Mouse (Mus musculus) heart, postnatal 14 days (tissue): ENCODE data around the gene Gm49369. TPM values are rescaled to one million over a fixed set of nuclear protein-coding genes. Genes with fewer than 3 reads are reported as not detected.
"Not testable (repeated sequence)": the region's sequence is repeated elsewhere in the genome, so short reads cannot be mapped to it uniquely, and the experiment has no call there.

Experiments used
- DNase-seq, 2 experiments: peaks; one replicate each; pipeline ENCODE4 v3.0.0; 2021 to 2022
- intact Hi-C: fragments of 180-260 bp; cut with DNase I; formaldehyde crosslinking; loops from one replicate; pipeline ENCODE4 v1.15.1; 2025
- total RNA-seq, 2 experiments: library from RNA; stranded (reverse); gene quantifications; 2 replicates each; pipeline ENCODE4 v1.2.3; 2021

The Gm49369 gene
- total RNA-seq, 2 experiments from 2014 or later, result 2.4 to 6.7 TPM

- no peak for DNase-seq
- intact Hi-C loops, result loop anchor here (2.0 kb wide), 3 partner anchors 18 to 162 kb away; no protein-coding TSS in a partner anchor
These were observed 47.3 kb downstream of the Gm49369 start for GRCm38 (mm10) chr7:142335151-142335550.

- DNase-seq, result peak; percentile 92 to 96
- intact Hi-C loops, result loop anchor here (1.0 to 5.0 kb wide), 6 partner anchors 17 to 343 kb away; no protein-coding TSS in a partner anchor
These were observed 48.2 kb downstream of the Gm49369 start for GRCm38 (mm10) chr7:142334246-142334645.

- DNase-seq, result not testable (repeated sequence)
- intact Hi-C loops, result loop anchor here (5.0 kb wide), 2 partner anchors 250 to 345 kb away; no protein-coding TSS in a partner anchor
These were observed 49.7 kb downstream of the Gm49369 start for GRCm38 (mm10) chr7:142332741-142333140.

- DNase-seq, result no peak
- intact Hi-C loops, result loop anchor here (5.0 kb wide), 2 partner anchors 251 to 346 kb away; no protein-coding TSS in a partner anchor
These were observed 51.2 kb downstream of the Gm49369 start for GRCm38 (mm10) chr7:142331281-142331680.

GRCm38 (mm10) chr7:142330271-142330724, 52.2 kb downstream of the Gm49369 start:
- peak; percentile 78 to 80 for DNase-seq
- intact Hi-C loops, result loop anchor here (5.0 kb wide), 2 partner anchors 252 to 347 kb away; no protein-coding TSS in a partner anchor

- no peak for DNase-seq
- intact Hi-C loops, result no loop called here
These were observed 54.0 kb downstream of the Gm49369 start for GRCm38 (mm10) chr7:142328507-142328906.

- intact Hi-C loops, result no loop called here
- no peak for DNase-seq
These were observed 55.6 kb downstream of the Gm49369 start for GRCm38 (mm10) chr7:142326714-142327445.

- intact Hi-C loops, result no loop called here
- no peak for DNase-seq
These were observed 58.9 kb downstream of the Gm49369 start for GRCm38 (mm10) chr7:142323396-142324117.

- intact Hi-C loops, result no loop called here
- no peak for DNase-seq
These were observed 59.8 kb downstream of the Gm49369 start for GRCm38 (mm10) chr7:142322641-142323040.

- intact Hi-C loops, DNase-seq: not testable (repeated sequence)
These were observed 60.7 kb downstream of the Gm49369 start for GRCm38 (mm10) chr7:142321637-142322306.

Other genes with a start within 250 kb of the Gm49369 start
- gene Gm39115, start 246.6 kb downstream of the Gm49369 start, total RNA-seq, result not detected
- gene Gm45337, start 238.1 kb downstream of the Gm49369 start, total RNA-seq, result not detected
- gene Gm29735, start 225.6 kb downstream of the Gm49369 start, total RNA-seq, result not detected
- not detected for gene Gm4553, start 216.9 kb downstream of the Gm49369 start, total RNA-seq
- not detected for gene Krtap5-2, start 206.7 kb downstream of the Gm49369 start, total RNA-seq
- not detected for gene Gm10153, start 192.3 kb downstream of the Gm49369 start, total RNA-seq
- gene Krtap5-3, start 181.3 kb downstream of the Gm49369 start, total RNA-seq, result not detected
- not detected for gene Gm7579, start 170.8 kb downstream of the Gm49369 start, total RNA-seq
- not detected for gene Krtap5-5, start 152.7 kb downstream of the Gm49369 start, total RNA-seq
- not detected for gene Gm40460, start 141.6 kb downstream of the Gm49369 start, total RNA-seq
- gene Gm2431, start 124.3 kb downstream of the Gm49369 start, total RNA-seq, result not detected
- gene Gm4559, start 108.3 kb downstream of the Gm49369 start, total RNA-seq, result not detected
- gene Krtap5-1, start 85.5 kb downstream of the Gm49369 start, total RNA-seq, result not detected
- gene Krtap5-4, start 79.1 kb downstream of the Gm49369 start, total RNA-seq, result not detected
- 1 to 10 TPM; 1.7 to 2.1 TPM for gene Ifitm10, start 8.9 kb downstream of the Gm49369 start, total RNA-seq
- gene Ctsd, start 5.4 kb upstream of the Gm49369 start, total RNA-seq, result 100 to 1,000 TPM; 572 to 613 TPM
- gene Syt8, start 52.2 kb upstream of the Gm49369 start, total RNA-seq, result not detected
- 1 to 10 TPM; 5.7 to 7.8 TPM for gene Tnni2, start 59.1 kb upstream of the Gm49369 start, total RNA-seq
- 10 to 100 TPM; 63.5 to 77.2 TPM for gene Lsp1, start 78.1 kb upstream of the Gm49369 start, total RNA-seq
- 1 to 10 TPM; 1.2 to 1.4 TPM for gene Tnnt3, start 116.2 kb upstream of the Gm49369 start, total RNA-seq
- 1 to 10 TPM; 2.7 to 7.4 TPM for gene Mrpl23, start 150.0 kb upstream of the Gm49369 start, total RNA-seq